Mouse (Mus musculus) telencephalon, adult 2 months (tissue): ENCODE measurements around the gene Adora1.
"Not testable (repeated sequence)": the region's sequence is repeated elsewhere in the genome, so short reads cannot be mapped to it uniquely, and the experiment has no call there.

Source experiments
- DNase-seq: peaks from one replicate; pipeline ENCODE4 v3.0.0-alpha.2; 2011; ENCODE audit warnings: low read depth, low spot score

The Adora1 gene

DNA sequence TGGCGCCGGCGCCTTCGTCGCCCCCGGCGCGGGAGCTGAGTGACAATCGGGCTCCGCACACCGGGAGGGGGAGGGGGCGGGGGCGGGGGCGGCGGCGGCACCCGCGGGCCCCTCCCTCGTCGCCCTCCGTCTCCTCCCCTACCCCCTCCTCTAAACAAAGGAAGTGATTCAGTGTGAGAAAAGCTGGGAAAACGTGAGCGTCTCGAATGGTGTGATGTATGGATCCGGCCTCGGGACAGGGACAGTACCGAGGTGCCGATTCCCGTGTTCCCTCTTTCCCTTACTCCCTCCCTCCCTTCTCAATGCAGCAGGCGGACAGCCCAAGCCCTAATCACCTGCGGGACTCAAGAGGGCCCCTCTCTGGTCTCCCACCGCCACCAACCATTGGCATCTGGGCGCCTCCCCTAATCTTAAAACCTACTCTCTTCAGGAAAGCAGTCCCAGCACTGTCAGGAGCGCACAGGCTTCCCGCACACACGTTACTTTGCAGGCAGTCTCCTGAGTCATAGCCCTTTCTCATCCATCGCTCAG lies at the start of gene Adora1:
Adora1 (minus strand) TSS at position 41 of the 531 bp plus-strand sequence.
- no peak for DNase-seq

DNA sequence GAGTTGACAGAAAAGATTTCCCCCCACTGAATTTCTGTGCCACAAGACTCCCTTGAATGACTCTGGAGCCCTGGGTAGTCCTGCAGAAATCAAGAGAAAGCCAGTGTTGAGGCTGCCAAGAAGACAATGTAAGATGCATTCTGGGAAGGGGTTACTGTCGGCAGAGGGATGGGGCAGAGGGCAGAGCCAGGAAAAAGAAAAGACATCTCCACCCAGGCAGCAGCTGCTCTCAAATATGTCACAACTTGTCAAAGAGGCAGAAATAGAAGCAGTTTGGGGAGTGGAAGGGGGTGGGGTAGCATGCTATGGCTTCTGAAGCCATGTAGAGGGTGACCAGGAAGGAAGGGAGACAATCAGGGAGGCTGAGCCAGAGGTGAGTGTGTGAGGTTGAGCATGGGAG lies 47.9 kb upstream of the Adora1 start:
- DNase-seq = no peak

DNA sequence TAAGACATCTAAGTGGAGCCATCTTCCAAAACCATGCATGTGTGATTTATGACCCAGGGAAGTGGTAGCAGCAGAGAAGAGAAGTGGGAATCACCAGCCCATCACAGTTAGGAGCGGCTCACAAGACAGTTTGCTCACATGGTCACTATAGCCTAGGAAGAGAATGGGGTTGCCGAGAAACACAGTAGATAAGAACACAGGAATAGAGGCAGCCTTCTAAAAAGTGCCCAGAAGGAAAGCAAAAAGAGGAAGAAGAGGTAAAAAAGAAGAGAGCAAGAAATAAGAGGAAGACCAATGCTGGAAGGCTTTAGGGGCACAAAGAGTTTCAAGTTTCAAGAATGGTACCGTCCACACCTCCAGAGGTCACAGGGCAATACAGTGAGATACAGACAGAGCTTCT lies 47.1 kb upstream of the Adora1 start:
- no peak for DNase-seq

DNA sequence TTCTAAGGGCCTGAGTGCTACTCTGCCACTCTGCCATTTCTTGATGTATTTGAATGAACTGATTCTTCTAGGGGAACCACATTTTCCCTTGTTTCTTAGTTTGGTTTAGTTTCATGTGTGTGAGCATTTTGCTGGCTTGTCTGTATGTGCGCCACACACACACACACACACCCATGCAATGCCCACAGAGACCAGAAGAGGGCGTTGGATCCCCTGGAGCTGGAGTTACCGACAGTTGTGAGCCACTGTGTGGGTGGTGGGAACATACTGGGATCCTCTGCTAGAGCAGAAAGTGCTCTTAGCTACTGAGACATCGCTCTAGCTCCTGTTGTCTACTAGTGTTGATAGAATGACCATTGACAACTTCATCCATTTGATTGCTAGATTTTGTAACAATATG lies 46.3 kb upstream of the Adora1 start:
- no peak for DNase-seq

DNA sequence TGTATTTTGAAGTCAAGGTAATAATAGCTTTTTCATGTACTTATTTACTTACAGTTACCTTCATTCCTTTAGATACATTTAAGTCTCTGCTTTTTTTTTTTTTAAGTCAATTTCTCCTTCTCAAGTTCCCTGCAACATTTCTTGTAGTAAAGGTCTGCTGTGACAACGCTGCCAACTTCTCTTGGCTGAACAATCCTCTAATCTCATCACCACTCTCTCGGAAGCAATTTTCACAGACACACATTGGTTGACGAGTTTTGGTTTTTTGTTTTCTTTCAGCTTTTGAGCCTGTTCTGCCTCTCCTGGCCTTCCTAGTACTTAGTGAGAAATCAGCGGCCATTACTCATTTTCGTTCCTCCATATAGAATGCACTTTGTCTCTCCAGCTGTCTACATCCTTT lies 44.9 kb upstream of the Adora1 start:
- DNase-seq = no peak

GRCm38 (mm10) chr1:134276823-134277222 lies 41.6 kb upstream of the Adora1 start:
- no peak for DNase-seq

DNA sequence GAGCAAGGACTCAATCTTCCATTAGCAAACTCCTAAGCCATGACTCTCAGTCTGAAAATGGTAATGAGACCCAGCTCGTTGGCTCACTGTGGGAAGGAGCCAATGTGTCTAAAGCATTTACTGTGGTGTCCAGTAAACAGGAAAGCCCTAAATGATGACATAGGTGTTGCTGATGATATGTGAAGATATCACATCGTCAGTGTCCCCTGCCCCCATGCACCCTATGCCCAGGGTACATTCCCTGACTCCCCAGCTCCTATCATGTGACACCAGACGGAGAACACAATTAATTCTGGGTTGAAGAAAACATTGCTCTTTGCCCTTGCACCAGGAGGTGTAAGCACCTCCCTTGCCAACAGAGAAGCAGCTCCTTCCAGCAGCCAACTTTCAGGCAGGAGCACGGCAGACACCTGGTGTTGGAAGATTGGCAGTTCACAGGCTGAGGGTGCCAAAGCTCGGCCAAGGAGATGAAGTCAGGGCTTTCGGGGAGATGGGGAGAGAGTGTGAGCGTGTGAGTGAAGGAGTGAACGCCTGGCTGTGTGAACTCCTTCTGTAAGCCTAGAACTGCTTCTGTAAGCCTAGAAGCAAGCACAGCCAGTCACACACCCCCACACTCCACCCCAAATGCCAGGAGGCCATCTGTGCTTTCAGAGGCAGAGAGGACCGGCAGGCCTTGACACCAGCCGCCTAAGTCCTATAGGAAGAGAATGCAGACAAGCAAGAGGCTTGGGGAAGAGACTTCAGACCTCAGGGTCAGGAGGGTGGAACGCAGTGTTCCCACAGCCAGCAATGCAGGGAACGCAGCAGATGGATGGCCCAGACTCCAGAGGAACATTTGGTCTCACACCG lies 40.6 kb upstream of the Adora1 start:
- DNase-seq = peak; percentile 48

GRCm38 (mm10) chr1:134274483-134274920 lies 39.3 kb upstream of the Adora1 start:
- DNase-seq = no peak

GRCm38 (mm10) chr1:134273493-134274395 lies 38.5 kb upstream of the Adora1 start:
- DNase-seq = peak; percentile 77

DNA sequence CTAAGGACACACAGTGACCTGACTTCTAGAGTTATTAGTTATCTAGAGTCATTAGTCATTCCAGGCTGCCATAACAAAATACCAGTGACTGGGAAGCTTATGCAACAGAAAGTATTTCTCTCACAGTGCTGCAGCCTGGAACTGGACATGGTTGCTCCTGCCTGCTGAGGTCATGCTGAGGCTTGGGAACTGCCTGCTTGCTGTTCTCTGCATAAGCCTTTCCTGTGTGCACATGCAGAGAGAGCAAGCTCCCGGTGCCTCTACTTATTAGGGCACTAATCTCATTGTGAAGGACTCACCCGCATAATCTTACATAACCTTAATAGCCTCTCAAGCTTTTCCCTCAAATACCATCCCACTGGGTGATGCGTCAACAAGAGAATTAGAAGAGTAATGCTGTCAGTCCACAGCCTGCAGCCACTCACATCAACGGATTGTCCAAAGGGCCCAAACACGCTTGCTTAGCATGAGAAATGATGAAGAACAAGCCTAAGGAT lies 37.6 kb upstream of the Adora1 start:
- DNase-seq = no peak

- DNase-seq = no peak
Observed at GRCm38 (mm10) chr1:134270026-134270425, 34.8 kb upstream of the Adora1 start.

GRCm38 (mm10) chr1:134265797-134266196 lies 30.6 kb upstream of the Adora1 start:
- no peak for DNase-seq

DNA sequence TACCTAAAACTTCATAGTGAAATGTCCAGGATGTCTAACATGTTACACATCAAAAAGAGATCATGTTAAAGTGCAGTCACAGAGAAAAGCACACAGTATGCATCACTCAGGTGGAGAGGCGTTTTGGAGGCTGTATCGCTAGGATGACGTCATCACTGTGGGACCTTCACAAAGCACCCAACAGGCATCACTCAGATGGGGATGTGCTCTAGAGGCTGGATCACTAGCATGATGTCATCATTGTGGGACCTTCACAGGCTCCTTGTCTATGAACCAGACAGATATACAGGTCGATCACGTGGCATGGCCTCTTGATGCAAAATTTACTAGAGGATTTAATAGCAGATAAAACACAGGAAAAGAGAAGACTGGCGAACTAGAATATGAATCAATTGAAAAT lies 29.1 kb upstream of the Adora1 start:
- DNase-seq = no peak

DNA sequence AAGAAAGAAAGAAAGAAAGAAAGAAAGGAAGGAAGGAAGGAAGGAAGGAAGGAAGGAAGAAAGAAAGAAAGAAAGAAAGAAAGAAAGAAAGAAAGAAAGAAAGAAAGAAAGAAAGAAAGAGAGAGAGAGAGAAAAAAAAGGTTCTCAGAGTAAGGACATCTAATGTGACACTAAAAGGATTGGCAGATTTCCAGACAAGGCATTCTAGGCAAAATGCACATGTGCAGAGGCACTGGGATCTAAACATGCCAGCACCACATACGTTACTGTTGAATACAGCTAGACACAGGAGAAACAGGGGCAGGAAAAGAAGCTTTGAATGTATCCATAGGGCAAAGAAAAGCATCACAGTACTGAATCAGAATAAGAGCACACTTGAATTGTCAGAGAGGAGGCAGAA lies 14.4 kb upstream of the Adora1 start:
- DNase-seq = not testable (repeated sequence)

- DNase-seq = no peak
Observed at GRCm38 (mm10) chr1:134246590-134246989, 11.4 kb upstream of the Adora1 start.

DNA sequence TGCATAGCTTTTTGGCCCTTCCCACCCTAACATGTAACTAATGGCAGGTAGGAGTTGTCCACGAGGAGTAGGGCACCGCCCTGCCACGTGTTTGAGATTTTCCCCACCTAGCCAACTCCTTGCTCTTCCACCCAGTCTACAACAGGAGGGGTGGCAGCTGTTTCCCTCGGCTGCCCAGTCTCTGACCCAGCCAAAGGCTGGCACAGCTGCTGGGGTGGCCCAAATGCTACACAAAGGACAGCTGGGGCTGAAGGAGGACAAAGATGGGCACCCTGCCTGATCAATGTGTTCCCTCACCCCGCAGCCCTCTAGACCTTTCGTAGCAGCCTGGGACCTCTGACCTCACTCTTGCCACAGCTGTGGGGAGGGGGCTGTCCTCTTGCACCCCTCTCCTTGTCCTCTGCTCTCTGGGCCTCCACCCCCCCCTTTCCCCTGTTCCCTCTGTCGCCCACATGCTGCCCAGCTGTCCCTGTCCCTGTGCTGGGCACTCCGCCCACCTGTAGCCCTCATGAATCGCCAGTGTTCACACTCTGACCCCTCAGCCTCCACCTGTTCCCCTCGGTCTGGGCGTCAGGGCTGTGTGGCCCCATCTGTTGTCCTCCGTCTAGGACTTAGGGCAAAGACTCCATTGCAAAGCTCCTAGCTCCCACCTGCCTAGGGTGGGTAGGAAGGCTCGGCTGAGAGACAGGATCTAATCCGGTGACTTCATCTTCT lies 9.9 kb upstream of the Adora1 start:
- no peak for DNase-seq

DNA sequence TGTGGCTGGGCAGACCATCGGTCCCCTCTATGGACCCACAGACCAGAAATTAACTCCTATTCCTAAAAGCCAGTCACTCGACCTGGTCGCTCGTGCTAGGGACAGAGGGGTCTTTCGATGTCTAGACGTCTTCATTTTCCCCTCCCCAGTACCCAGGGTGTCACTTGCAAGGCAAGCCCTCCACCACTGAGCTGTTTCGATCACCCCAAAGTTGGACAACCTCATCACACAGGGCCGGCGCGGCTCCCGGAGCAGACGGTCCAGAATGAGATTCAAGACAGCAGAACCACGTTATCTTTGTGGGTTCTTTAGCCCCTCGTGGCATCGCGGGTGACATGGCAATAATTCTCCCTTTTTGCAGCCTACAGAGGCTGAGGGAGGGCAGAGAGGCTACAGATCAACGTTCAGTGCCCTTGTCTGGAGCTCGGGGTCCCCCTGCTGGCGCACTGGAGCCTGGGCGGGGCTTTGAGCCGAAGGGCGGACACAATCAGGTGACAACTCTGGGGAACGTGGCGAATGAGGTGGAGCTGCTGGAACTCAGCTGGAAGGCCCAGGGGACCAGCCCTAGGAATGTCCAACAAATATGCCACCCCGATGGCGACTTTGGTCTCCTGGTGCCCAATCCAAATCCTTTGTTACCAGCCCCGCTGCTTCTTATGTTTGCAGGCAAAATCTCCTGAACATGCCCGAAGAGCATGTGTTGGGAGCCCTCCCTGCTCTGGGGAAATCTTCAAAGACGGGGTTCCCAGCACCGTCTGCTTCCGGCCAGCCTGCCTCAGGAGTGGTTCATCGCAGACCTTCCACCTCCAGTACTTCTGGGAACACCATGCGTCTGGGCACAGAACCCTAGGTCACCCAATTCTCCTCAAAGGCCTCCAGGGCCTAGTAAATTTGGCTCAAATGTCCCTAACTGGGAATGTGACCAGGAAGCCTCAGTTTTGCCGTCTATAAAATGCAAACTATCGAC lies 9.0 kb upstream of the Adora1 start:
- no peak for DNase-seq

- DNase-seq = no peak
Observed at GRCm38 (mm10) chr1:134243505-134243904, 8.3 kb upstream of the Adora1 start.

DNA sequence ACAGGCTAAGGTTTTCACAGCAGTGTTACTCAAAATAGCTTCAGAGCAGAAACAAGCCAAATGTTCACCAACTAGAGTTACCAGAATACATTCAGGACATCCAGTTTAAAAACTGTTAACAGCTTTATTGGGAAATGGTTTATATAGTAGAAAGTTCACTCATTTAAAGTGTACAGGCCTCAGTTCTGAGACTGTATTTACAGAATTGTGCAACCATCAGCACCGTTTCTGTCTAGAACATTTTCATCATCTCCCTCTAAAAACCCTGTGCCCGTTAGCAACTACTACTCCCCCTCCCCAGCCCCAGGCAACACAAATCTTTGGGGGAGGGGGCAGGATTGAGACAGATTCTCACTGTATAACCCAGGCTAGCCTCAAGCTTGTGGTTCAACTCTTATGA lies 7.1 kb upstream of the Adora1 start:
- no peak for DNase-seq

- DNase-seq = no peak
Observed at GRCm38 (mm10) chr1:134241298-134241697, 6.1 kb upstream of the Adora1 start.
